Mouse (Mus musculus) heart, embryonic 13.5 days (tissue): ENCODE measurements around the gene Stat3. TPM values are rescaled to one million over a fixed set of nuclear protein-coding genes. Genes with fewer than 3 reads are reported as not detected.

Experiments
- ATAC-seq: fragments of 200-750 bp; cut with Nextera tagmentation; 2 replicates; pipeline ENCODE4 v1.8.0; 2017; ENCODE audit warnings: moderate TSS enrichment; ENCODE audit not compliant: insufficient number of reproducible peaks, low FRiP score, low TSS enrichment; ENCODE audit errors: extremely low read depth
- H3K27ac ChIP-seq: fragments of 300-500 bp; sonication (generic); replicated peaks from 2 replicates; pipeline ENCODE4 v1.5.1; 2015; ENCODE audit warnings: moderate library complexity, mild to moderate bottlenecking, inconsistent platforms
- H3K27me3 ChIP-seq: fragments of 300-500 bp; sonication (generic); replicated peaks from 2 replicates; pipeline ENCODE4 v1.6.1; 2015; ENCODE audit warnings: mild to moderate bottlenecking, inconsistent platforms
- H3K36me3 ChIP-seq: fragments of 300-500 bp; sonication (generic); 2 replicates; pipeline ENCODE4 v1.6.1; 2015; ENCODE audit warnings: mild to moderate bottlenecking, inconsistent platforms
- H3K4me1 ChIP-seq: fragments of 300-500 bp; sonication (generic); 2 replicates; pipeline ENCODE4 v1.6.1; 2015; ENCODE audit warnings: inconsistent platforms
- H3K4me2 ChIP-seq: fragments of 300-500 bp; sonication (generic); 2 replicates; pipeline ENCODE4 v1.6.1; 2015; ENCODE audit warnings: inconsistent platforms, mild to moderate bottlenecking, moderate library complexity
- H3K4me3 ChIP-seq: fragments of 300-500 bp; sonication (generic); 2 replicates; pipeline ENCODE4 v1.5.1; 2015; ENCODE audit warnings: moderate library complexity, mild to moderate bottlenecking, inconsistent platforms
- H3K9ac ChIP-seq: fragments of 300-500 bp; sonication (generic); 2 replicates; pipeline ENCODE4 v1.6.1; 2015; ENCODE audit warnings: inconsistent platforms, mild to moderate bottlenecking, moderate library complexity
- H3K9me3 ChIP-seq: fragments of 300-500 bp; sonication (generic); 2 replicates; pipeline ENCODE4 v1.6.1; 2016; ENCODE audit warnings: inconsistent platforms
- WGBS: fragments of 180-500 bp; shearing (Covaris S2); methylation state at CpG from one replicate; pipeline ENCODE4 v1.1.7; 2015; ENCODE audit warnings: mixed read lengths; 5-methylcytosine and 5-hydroxymethylcytosine counted together
- polyA plus RNA-seq: library from polyadenylated mRNA; unstranded; fragments of >200 nt; fragmentation: Nextera tagmentation; extraction: Ambion mirVana; gene quantifications from 2 replicates; pipeline ENCODE4 v1.2.1, GENCODE M21; 2015

The Stat3 gene
- polyA plus RNA-seq: 41.8 and 42.9 TPM in 2 replicates

DNA sequence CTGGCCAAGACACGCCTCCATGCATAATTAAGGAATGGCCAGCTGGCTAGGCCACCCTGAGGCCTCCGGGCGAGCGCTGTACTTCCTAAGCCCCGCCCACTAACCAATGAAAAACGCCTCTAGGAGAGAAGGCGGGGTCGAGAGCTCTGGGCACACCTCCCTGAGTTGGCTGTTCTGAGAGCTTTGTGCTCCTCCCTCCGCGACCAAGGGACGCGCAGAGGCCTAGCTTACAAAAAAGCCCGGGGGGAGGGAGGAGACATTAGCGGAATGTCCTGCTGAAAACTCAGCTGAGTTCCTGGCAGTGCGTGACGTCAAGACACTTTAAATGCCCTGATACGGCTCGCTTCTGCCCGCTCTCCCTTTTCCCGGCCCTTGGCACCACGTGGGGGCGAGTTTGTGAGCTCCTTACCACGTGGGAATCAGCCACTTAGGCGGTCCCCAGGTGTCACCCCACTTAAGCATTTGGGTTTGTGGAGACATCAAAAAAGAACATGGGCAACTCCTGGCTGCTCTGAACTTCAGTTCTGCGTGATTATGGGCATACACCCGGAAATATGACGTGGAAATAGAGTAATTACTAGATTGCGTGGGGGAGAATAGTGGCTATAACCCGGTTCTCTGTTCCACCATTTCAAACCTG lies at the start of gene Stat3:
Stat3 (minus strand) TSS at position 29 of the 640 bp plus-strand sequence.
- 1% methylated on average over 29 of the region's 29 CpGs for WGBS
- peak within 1 kb of the TSS; percentile 88 for H3K4me2 ChIP-seq
- H3K27ac ChIP-seq: peak within 1 kb of the TSS; percentile 91
- H3K4me1 ChIP-seq: peaks cover 42% of the 10 kb centered on the region
- H3K4me3 ChIP-seq: peak within 1 kb of the TSS; percentile 88
- ATAC-seq: peak; percentile 99
- H3K36me3 ChIP-seq: no peaks in the 10 kb centered on the region
- peak within 1 kb of the TSS; percentile 95 for H3K9ac ChIP-seq
- H3K9me3 ChIP-seq: no peaks in the 10 kb centered on the region
- no peaks in the 10 kb centered on the region for H3K27me3 ChIP-seq

DNA sequence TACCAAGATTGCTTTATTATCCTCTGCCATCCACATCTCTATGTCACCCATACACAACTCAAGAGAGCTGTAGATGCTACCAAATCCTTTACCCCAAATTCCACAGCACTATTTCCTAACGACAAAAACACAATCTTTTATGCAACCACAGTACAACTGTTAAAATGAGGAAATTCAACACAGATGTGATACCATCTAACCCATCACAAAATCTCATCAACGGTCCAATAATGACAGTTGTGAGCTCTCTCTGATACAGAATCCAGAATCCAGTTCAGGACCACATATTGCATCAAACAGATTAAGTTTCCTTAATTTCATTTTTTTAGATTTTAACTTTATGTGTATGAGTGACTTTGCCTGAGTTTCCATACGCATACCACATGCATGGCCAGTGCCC lies 49.3 kb upstream of the Stat3 start:
- WGBS: 84% methylated on average over 3 of the region's 3 CpGs
- no peak for ATAC-seq

DNA sequence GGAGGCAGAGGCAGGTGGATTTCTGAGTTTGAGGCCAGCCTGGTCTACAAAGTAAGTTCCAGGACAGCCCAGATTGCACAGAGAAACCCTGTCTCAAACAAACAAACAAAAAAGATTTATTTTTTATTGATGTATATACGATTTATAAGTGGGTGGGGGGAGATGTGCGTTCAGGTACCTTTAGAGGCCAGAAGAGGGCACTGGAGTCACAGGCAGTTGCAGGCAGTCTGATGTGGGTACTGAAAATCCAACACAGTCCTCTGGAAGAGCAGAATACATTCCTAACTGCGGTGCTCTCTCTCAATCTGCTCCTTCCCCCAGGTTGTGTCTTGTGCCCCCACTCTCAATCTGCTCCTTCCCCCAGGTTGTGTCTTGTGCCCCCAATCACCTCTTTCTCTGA lies 46.3 kb upstream of the Stat3 start:
- no peak overlapping the region for H3K4me2 ChIP-seq
- H3K36me3 ChIP-seq: no peaks in the 10 kb centered on the region
- ATAC-seq: no peak
- no peak overlapping the region for H3K4me3 ChIP-seq
- 53% methylated on average over 3 of the region's 3 CpGs for WGBS
- H3K9ac ChIP-seq: no peak overlapping the region
- peaks cover 17% of the 10 kb centered on the region for H3K4me1 ChIP-seq
- H3K27ac ChIP-seq: no peak overlapping the region
- no peaks in the 10 kb centered on the region for H3K9me3 ChIP-seq
- H3K27me3 ChIP-seq: no peaks in the 10 kb centered on the region

More for the DNA sequence above, 49.3 kb upstream of the Stat3 start:
- Histone ChIP-seq H3K4me3 (no peak overlapping the region), H3K27ac (no peak overlapping the region), H3K27me3 (no peaks in the 10 kb centered on the region), H3K4me1 (peaks cover 3% of the 10 kb centered on the region), H3K9ac (no peak overlapping the region), H3K36me3 (no peaks in the 10 kb centered on the region), H3K9me3 (no peaks in the 10 kb centered on the region), H3K4me2 (no peak overlapping the region)

DNA sequence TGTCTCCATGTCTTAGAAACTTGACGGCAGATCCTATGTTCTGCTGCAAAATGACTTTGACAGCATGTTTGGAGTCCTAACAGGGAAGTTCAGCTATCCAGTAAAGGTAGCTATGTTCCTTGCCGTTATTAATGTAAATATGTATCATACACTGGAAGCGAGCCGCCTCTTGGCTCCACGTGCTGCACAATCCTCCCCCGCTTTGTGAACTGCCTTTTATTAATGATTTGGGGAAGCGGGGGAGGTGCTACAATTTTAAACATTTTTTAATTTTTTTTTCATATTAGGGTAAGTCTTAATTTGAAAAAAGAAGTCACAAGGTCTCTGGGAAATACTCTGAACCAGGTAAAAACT lies 44.4 kb upstream of the Stat3 start:
- Histone ChIP-seq H3K27ac (no peak overlapping the region), H3K4me3 (peak overlapping the region; percentile 54; the same call in 1 of the 2 replicates), H3K27me3 (no peaks in the 10 kb centered on the region), H3K4me2 (peak overlapping the region; percentile 80; the same call in 1 of the 2 replicates), H3K9ac (peak overlapping the region; percentile 83), H3K36me3 (no peaks in the 10 kb centered on the region), H3K4me1 (peaks cover 32% of the 10 kb centered on the region), H3K9me3 (no peaks in the 10 kb centered on the region)
- ATAC-seq: no peak
- 65% methylated on average over 7 of the region's 7 CpGs for WGBS

DNA sequence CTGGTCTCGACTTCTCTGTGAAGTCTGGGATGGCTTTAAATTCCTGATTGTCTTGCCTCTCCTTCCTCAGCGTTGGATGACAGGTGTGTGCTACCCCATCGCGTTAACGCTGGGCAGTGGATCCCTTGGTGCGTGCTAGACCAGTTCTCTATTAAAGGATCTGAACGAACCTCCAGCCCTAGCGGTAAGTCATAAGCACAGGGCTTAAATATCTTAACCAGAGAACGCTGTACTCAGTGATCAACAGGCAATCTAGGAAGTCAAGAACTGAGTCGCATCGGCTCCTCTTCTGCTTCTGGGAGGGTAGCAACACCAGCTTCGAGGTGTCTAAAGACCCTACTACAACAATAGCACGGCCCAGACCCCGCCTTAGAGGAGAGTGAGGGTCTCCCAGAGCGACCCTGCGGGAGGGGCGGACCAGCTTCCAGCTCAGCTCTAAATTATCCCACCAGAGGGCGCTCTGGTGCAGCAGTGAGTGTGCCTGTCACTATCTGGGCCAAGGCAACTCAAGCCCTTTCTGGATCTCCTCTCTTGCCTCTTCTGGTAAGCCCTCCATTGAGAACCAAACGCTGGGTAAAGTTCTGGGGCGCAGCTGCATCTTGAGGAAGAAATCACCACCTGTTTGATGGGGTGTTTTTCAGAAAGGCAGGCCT lies 43.9 kb upstream of the Stat3 start:
- Histone ChIP-seq H3K27me3 (no peaks in the 10 kb centered on the region), H3K36me3 (no peaks in the 10 kb centered on the region), H3K9me3 (no peaks in the 10 kb centered on the region), H3K4me1 (peaks cover 32% of the 10 kb centered on the region), H3K4me3 (peak overlapping the region; percentile 54), H3K4me2 (peak overlapping the region; percentile 80), H3K9ac (peak overlapping the region; percentile 83), H3K27ac (peak overlapping the region; percentile 10; the same call in 1 of the 2 replicates)
- no peak for ATAC-seq
- WGBS: 4% methylated on average over 20 of the region's 20 CpGs

DNA sequence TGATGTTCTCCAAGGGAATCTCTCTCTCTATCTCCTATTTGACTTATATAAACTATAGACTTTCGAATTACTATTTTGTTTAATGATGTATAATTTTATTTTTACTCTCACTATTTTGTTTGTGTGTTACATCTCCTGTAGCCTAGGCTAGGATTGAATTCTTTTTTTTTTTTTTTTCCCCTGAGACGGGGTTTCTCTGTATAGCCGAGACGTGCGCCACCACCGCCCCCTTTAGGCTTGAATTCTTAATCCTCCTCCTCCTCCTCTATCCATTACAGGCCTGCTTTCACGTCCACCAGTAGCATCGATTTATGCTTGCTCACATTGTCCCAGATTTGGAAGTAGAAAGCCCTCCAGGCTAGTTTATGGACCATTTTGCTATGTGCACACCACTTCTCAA lies 42.7 kb upstream of the Stat3 start:
- Histone ChIP-seq H3K27ac (no peak overlapping the region), H3K9me3 (no peaks in the 10 kb centered on the region), H3K4me3 (no peak overlapping the region), H3K4me2 (no peak overlapping the region), H3K9ac (no peak overlapping the region), H3K36me3 (no peaks in the 10 kb centered on the region), H3K4me1 (peaks cover 32% of the 10 kb centered on the region), H3K27me3 (no peaks in the 10 kb centered on the region)
- no peak for ATAC-seq
- WGBS: 42% methylated on average over 8 of the region's 8 CpGs

DNA sequence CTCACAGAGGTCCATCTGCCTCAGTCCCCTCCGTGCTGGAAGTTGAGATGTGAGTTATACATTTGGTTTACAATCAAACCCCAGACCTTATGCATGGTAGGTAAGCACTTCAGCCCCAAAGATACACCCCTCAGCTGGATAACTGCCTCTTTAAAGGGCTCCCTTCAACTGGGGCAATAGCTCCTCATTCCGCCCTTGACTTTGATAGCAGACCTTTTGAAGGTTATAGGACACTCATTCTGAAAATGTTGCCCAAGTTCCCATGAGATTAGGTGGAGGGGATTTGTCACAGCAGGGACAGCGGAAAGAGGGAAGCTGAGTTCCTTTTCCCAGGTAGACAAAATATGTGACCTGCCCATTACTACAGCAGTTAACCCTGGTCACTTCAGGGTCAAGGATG lies 41.9 kb upstream of the Stat3 start:
- no peak for ATAC-seq
- Histone ChIP-seq H3K9ac (no peak overlapping the region), H3K27ac (no peak overlapping the region), H3K36me3 (no peaks in the 10 kb centered on the region), H3K4me1 (peaks cover 32% of the 10 kb centered on the region), H3K4me3 (no peak overlapping the region), H3K27me3 (no peaks in the 10 kb centered on the region), H3K9me3 (no peaks in the 10 kb centered on the region), H3K4me2 (no peak overlapping the region)
- WGBS: 64% methylated on average over 3 of the region's 3 CpGs

DNA sequence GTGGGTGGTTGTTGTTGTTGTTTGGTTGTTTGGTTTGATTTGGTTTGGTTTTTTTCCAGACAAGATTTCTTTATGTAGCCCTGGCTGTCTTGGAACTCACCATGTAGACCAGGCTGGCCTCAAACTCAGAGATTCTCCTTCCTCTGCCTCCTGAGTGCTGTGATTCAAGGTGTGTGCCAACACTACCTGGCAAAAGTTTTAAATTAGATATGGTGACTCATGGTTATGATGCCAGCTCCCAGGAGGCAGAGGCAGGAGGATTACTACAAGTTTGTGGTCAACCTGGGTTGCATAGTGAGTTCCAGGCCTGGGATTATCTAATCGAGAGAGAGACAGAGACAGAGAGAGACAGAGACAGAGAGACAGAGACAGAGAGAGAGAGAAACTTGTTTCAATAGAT lies 41.1 kb upstream of the Stat3 start:
- 75% methylated on average over 1 of the region's 1 CpGs for WGBS
- no peak overlapping the region for H3K4me3 ChIP-seq
- H3K4me1 ChIP-seq: peaks cover 33% of the 10 kb centered on the region
- H3K27ac ChIP-seq: peak overlapping the region; percentile 81
- no peak for ATAC-seq
- H3K9me3 ChIP-seq: no peaks in the 10 kb centered on the region
- H3K9ac ChIP-seq: no peak overlapping the region
- no peak overlapping the region for H3K4me2 ChIP-seq
- no peaks in the 10 kb centered on the region for H3K36me3 ChIP-seq
- H3K27me3 ChIP-seq: no peaks in the 10 kb centered on the region

DNA sequence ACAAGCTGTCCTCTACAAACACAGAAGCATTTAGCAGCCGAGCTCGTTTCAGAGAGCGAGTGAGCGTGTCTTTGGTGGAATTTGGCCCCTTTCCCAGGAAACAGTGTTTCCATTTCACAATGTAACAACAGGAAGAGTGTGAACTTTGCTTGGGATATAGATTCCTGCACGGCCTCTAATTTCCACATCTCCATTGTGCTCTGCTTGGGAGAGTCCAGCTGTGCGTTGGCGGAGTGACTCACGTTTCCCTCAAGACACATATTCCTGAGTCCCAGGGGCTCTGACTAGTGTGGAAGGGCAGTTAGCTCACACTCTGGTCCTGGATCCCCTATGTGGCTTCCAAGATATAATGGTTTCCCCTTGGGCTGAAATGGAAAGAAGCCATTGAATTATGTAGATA lies 40.5 kb upstream of the Stat3 start:
- 43% methylated on average over 8 of the region's 8 CpGs for WGBS
- H3K4me3 ChIP-seq: no peak overlapping the region
- peaks cover 39% of the 10 kb centered on the region for H3K4me1 ChIP-seq
- no peak; the same call in 1 of the 2 replicates for ATAC-seq
- H3K27me3 ChIP-seq: no peaks in the 10 kb centered on the region
- peak overlapping the region; percentile 81 for H3K27ac ChIP-seq
- H3K9me3 ChIP-seq: no peaks in the 10 kb centered on the region
- H3K4me2 ChIP-seq: peak overlapping the region; percentile 35; the same call in 1 of the 2 replicates
- no peaks in the 10 kb centered on the region for H3K36me3 ChIP-seq
- peak overlapping the region; percentile 52 for H3K9ac ChIP-seq

DNA sequence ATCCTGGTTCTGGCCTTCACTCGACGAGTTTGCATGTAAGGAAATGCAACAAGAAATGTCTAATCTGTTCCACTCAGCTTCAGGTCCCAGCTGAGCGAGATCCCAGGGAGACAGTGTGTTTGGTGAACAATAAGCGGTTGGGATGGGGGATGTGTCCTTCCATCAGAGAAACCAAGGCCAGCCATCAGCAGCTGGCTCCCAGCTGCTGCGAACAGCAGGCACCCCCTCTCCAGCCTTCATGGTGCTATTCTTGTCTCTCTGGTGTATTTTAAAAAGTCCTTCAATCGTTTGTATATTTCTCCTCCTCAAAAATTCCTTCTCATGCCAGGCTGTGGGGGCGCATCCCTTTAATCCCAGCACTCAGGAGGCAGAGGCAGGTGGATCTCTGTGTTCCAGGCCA lies 35.9 kb upstream of the Stat3 start:
- no peak overlapping the region for H3K4me3 ChIP-seq
- H3K27ac ChIP-seq: no peak overlapping the region
- peaks cover 40% of the 10 kb centered on the region for H3K4me1 ChIP-seq
- H3K36me3 ChIP-seq: no peaks in the 10 kb centered on the region
- H3K9ac ChIP-seq: no peak overlapping the region
- 50% methylated on average over 7 of the region's 7 CpGs for WGBS
- no peaks in the 10 kb centered on the region for H3K27me3 ChIP-seq
- H3K9me3 ChIP-seq: no peaks in the 10 kb centered on the region
- no peak overlapping the region for H3K4me2 ChIP-seq
- ATAC-seq: no peak

DNA sequence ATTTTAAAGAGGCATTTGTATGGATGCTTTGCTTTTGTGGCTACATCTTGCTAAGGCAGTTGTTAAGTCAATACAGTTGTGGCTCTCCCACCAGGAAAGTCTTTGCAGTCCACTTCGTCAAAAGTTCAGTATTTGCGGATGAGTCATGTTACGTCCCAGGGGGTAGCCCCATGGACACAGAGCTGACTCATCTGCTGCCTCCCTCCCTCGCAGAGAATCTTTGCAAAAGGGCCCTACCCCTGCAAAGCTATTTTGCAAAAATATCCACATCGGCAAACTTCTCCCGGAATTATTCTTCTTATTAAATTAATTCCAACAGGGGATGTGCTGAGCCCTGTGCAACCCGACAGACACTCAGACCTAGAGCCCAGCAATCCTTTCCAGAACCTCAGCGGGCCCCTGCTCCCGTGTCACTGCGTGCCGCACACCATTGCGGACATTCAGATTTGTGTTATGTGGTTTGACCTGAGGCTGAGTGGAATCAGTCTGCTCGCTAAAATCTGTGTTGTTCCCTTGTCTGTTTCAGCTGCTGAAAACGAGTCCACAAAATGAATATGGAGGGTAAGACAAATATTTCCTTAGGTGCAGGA lies 35.1 kb upstream of the Stat3 start:
- H3K27ac ChIP-seq: no peak overlapping the region
- WGBS: 64% methylated on average over 14 of the region's 14 CpGs
- no peak overlapping the region for H3K9ac ChIP-seq
- ATAC-seq: no peak
- no peak overlapping the region for H3K4me2 ChIP-seq
- H3K9me3 ChIP-seq: no peaks in the 10 kb centered on the region
- no peak overlapping the region for H3K4me3 ChIP-seq
- no peaks in the 10 kb centered on the region for H3K27me3 ChIP-seq
- H3K36me3 ChIP-seq: no peaks in the 10 kb centered on the region
- peaks cover 33% of the 10 kb centered on the region for H3K4me1 ChIP-seq
